In genomic region chr1:120396290-120396689, GRCm38 (mm10) we compare ENCODE assay signal across 27 mouse cellular contexts. TPM values are rescaled to one million over a fixed set of nuclear protein-coding genes. Genes with fewer than 3 reads are reported as not detected.
DNase-seq lines count a peak whose midpoint lies in the region; ATAC-seq lines count a peak whose summit lies in the region.
"Had no signal": no experiment of that assay in that cellular context is flagged by ENCODE, and none has a peak within 500 bp of the region (broad histone marks: within the 10 kb centered on the region; RNA-seq: fewer than 3 reads in every experiment).

No protein-coding gene starts in this region.

- DNase-seq in frontal cortex, postnatal 10 days (ENCODE audit: low spot score in 2 of 2) = no peak
- DNase-seq in 3T3-L1 (ENCODE audit: low read depth, low spot score) (peak; percentile 50), NIH3T3 (ENCODE audit: low read depth) (peak; percentile 57)
- DNase-seq in telencephalon, adult 2 months (ENCODE audit: low read depth, low spot score) = peak; percentile 0
- no peak for DNase-seq in ovary, postnatal 14 days (ENCODE audit: low spot score)
- no peak for DNase-seq in left cerebral cortex, postnatal 10 days (ENCODE audit: extremely low spot score in 1 of 2, low spot score in 2 of 2)
- DNase-seq: adrenal gland, postnatal 14 days; B cell, adult 2 months; cerebellum, adult 11-12 months; cerebellum, adult 8-10 months; cerebellum, postnatal 10 days; cerebellum, postnatal 36 days; embryo, embryonic 11 days; gastrocnemius, postnatal 25 days; heart, adult 2 months; heart, postnatal 14 days; heart, postnatal 4 days had no signal

- ATAC-seq in frontal cortex, adult (ENCODE audit: low TSS enrichment) = peak; percentile 52
- ATAC-seq: activated CD4-positive, CD25-positive, alpha-beta regulatory T cell, adult 4 months; forebrain, embryonic 13.5 days; forebrain, embryonic 16.5 days; hindbrain, postnatal 0 days; inflammation-experienced regulatory T-cells, adult 6 months; intestine, embryonic 16.5 days had no signal

- intact Hi-C loops in left cerebral cortex, postnatal 10 days (cut with DNase I) = no loop called here

RNA-seq across cellular contexts. Expression of gene C1ql2, which starts 55.9 kb away (rescaled TPM):
- 1 to 10 TPM; 1.5 TPM for total RNA-seq in left cerebral cortex, postnatal 10 days (2021)
- total RNA-seq: adrenal gland, adult 18-20 months; adrenal gland, postnatal 14 days; gastrocnemius, adult 8-10 months; gastrocnemius, postnatal 25 days; heart, adult 2 months; heart, postnatal 14 days; heart, postnatal 4 days; MEL had no signal

Comparison
In these comparisons a context has a peak if more than half of its experiments do, and no peak if none do; other contexts are left out.
1. DNase-seq: peak in 3T3-L1 (single experiment), NIH3T3 (single experiment) and telencephalon, adult 2 months (single experiment); none in frontal cortex, postnatal 10 days (0 of 2), ovary, postnatal 14 days (single experiment) and left cerebral cortex, postnatal 10 days (0 of 2).